Mouse (Mus musculus) embryonic facial prominence, embryonic 10.5 days (tissue): ENCODE measurements around the gene Tom1l2. TPM values are rescaled to one million over a fixed set of nuclear protein-coding genes. Genes with fewer than 3 reads are reported as not detected.

ENCODE experiments used
- DNase-seq: peaks from one replicate; pipeline ENCODE4 v3.0.0-alpha.2; 2017; ENCODE audit warnings: low spot score
- H3K27ac ChIP-seq: fragments of 300-500 bp; sonication (generic); replicated peaks from 2 replicates; pipeline ENCODE4 v1.5.1; 2016; ENCODE audit warnings: mild to moderate bottlenecking
- H3K27me3 ChIP-seq: fragments of 300-500 bp; sonication (generic); replicated peaks from 2 replicates; pipeline ENCODE4 v1.6.1; 2016; ENCODE audit warnings: low read depth, mild to moderate bottlenecking; ENCODE audit not compliant: poor library complexity, severe bottlenecking
- H3K36me3 ChIP-seq: fragments of 300-500 bp; sonication (generic); replicated peaks from 2 replicates; pipeline ENCODE4 v1.6.1; 2016; ENCODE audit warnings: mild to moderate bottlenecking, moderate library complexity
- H3K4me1 ChIP-seq: fragments of 300-500 bp; sonication (generic); 2 replicates; pipeline ENCODE4 v1.6.1; 2016
- H3K4me3 ChIP-seq: fragments of 300-500 bp; sonication (generic); 2 replicates; pipeline ENCODE4 v1.5.1; 2016; ENCODE audit warnings: mild to moderate bottlenecking, moderate library complexity
- H3K9me3 ChIP-seq: fragments of 300-500 bp; sonication (generic); 2 replicates; pipeline ENCODE4 v1.6.1; 2016; ENCODE audit warnings: mild to moderate bottlenecking
- WGBS: fragments of 180-500 bp; shearing (Covaris S2); methylation state at CpG from one replicate; pipeline ENCODE4 v1.1.7; 2016; 5-methylcytosine and 5-hydroxymethylcytosine counted together
- polyA plus RNA-seq: library from polyadenylated mRNA; unstranded; fragments of >200 nt; fragmentation: Nextera tagmentation; extraction: Ambion mirVana; gene quantifications from 2 replicates; pipeline ENCODE4 v1.2.1, GENCODE M21; 2016

Gene Tom1l2
- polyA plus RNA-seq, 1 experiment from 2014 or later = 20.4 TPM

- DNase-seq = peak; percentile 56
- Histone ChIP-seq H3K27ac (0 out of 2 replicates have a peak overlapping the region, but pooled peaks have one; percentile 69), H3K9me3 (no peaks in the 10 kb centered on the region), H3K27me3 (no peaks in the 10 kb centered on the region), H3K4me3 (no peak overlapping the region), H3K36me3 (peaks cover 14% of the 10 kb centered on the region), H3K4me1 (peaks cover 34% of the 10 kb centered on the region)
- 58% methylated on average over 6 of the region's 6 CpGs for WGBS
These were observed 101.6 kb downstream of the Tom1l2 start for GRCm38 (mm10) chr11:60250971-60251643.

- Histone ChIP-seq H3K27me3 (no peaks in the 10 kb centered on the region), H3K9me3 (no peaks in the 10 kb centered on the region), H3K27ac (no peak overlapping the region), H3K4me3 (no peak overlapping the region), H3K4me1 (peaks cover 41% of the 10 kb centered on the region), H3K36me3 (peaks cover 14% of the 10 kb centered on the region)
- 90% methylated on average over 2 of the region's 2 CpGs for WGBS
- DNase-seq = no peak
These were observed 102.8 kb downstream of the Tom1l2 start for GRCm38 (mm10) chr11:60249885-60250284.

- Histone ChIP-seq H3K36me3 (peaks cover 3% of the 10 kb centered on the region), H3K4me3 (no peak overlapping the region), H3K4me1 (peaks cover 41% of the 10 kb centered on the region), H3K9me3 (no peaks in the 10 kb centered on the region), H3K27ac (peak overlapping the region; percentile 20; the same call in 1 of the 2 replicates), H3K27me3 (no peaks in the 10 kb centered on the region)
- DNase-seq = no peak
- 56% methylated on average over 13 of the region's 13 CpGs for WGBS
These were observed 103.9 kb downstream of the Tom1l2 start for GRCm38 (mm10) chr11:60248596-60249404.

GRCm38 (mm10) chr11:60247753-60248550 is 104.8 kb downstream of the Tom1l2 start:
- no peaks in the 10 kb centered on the region for H3K27me3 ChIP-seq
- DNase-seq = no peak
- 51% methylated on average over 5 of the region's 5 CpGs for WGBS
- no peak overlapping the region for H3K27ac ChIP-seq
- no peaks in the 10 kb centered on the region for H3K9me3 ChIP-seq
- peaks cover 41% of the 10 kb centered on the region for H3K4me1 ChIP-seq
- no peak overlapping the region for H3K4me3 ChIP-seq
- H3K36me3 ChIP-seq = peaks cover 3% of the 10 kb centered on the region; the same call in 1 of the 2 replicates

GRCm38 (mm10) chr11:60246077-60246476 is 106.6 kb downstream of the Tom1l2 start:
- H3K27me3 ChIP-seq = no peaks in the 10 kb centered on the region
- H3K4me3 ChIP-seq = no peak overlapping the region
- H3K36me3 ChIP-seq = peaks cover 11% of the 10 kb centered on the region; the same call in 1 of the 2 replicates
- DNase-seq = no peak
- H3K9me3 ChIP-seq = no peaks in the 10 kb centered on the region
- peaks cover 30% of the 10 kb centered on the region for H3K4me1 ChIP-seq
- H3K27ac ChIP-seq = 0 out of 2 replicates have a peak overlapping the region, but pooled peaks have one; percentile 14

- 73% methylated on average over 11 of the region's 11 CpGs for WGBS
- H3K27me3 ChIP-seq = no peaks in the 10 kb centered on the region
- peaks cover 20% of the 10 kb centered on the region for H3K36me3 ChIP-seq
- H3K9me3 ChIP-seq = no peaks in the 10 kb centered on the region
- H3K4me1 ChIP-seq = peaks cover 30% of the 10 kb centered on the region
- DNase-seq = no peak
- H3K4me3 ChIP-seq = no peak overlapping the region
- no peak overlapping the region; the same call in 1 of the 2 replicates for H3K27ac ChIP-seq
These were observed 108.1 kb downstream of the Tom1l2 start for GRCm38 (mm10) chr11:60244503-60245143.

GRCm38 (mm10) chr11:60240509-60240908 is 112.2 kb downstream of the Tom1l2 start:
- DNase-seq = no peak
- Histone ChIP-seq H3K27me3 (no peaks in the 10 kb centered on the region), H3K4me3 (no peak overlapping the region), H3K4me1 (0 out of 2 replicates have a peak, but pooled peaks cover 6% of the 10 kb centered on the region), H3K9me3 (no peaks in the 10 kb centered on the region), H3K36me3 (peaks cover 23% of the 10 kb centered on the region), H3K27ac (no peak overlapping the region)
- WGBS = 91% methylated on average over 4 of the region's 4 CpGs

- no peaks in the 10 kb centered on the region for H3K27me3 ChIP-seq
- H3K9me3 ChIP-seq = no peaks in the 10 kb centered on the region
- H3K36me3 ChIP-seq = peaks cover 10% of the 10 kb centered on the region
- WGBS = 85% methylated on average over 5 of the region's 5 CpGs
- no peak overlapping the region for H3K27ac ChIP-seq
- no peak for DNase-seq
- H3K4me3 ChIP-seq = no peak overlapping the region
- H3K4me1 ChIP-seq = peaks cover 25% of the 10 kb centered on the region
These were observed 117.4 kb downstream of the Tom1l2 start for GRCm38 (mm10) chr11:60235351-60235750.

- no peak for DNase-seq
- Histone ChIP-seq H3K4me1 (peaks cover 46% of the 10 kb centered on the region), H3K9me3 (no peaks in the 10 kb centered on the region), H3K27ac (peak overlapping the region; percentile 12; the same call in 1 of the 2 replicates), H3K36me3 (peaks cover 7% of the 10 kb centered on the region; the same call in 1 of the 2 replicates), H3K4me3 (no peak overlapping the region), H3K27me3 (no peaks in the 10 kb centered on the region)
- 73% methylated on average over 8 of the region's 8 CpGs for WGBS
These were observed 119.5 kb downstream of the Tom1l2 start for GRCm38 (mm10) chr11:60233235-60233634.

- no peak for DNase-seq
- Histone ChIP-seq H3K27me3 (no peaks in the 10 kb centered on the region), H3K36me3 (peaks cover 7% of the 10 kb centered on the region; the same call in 1 of the 2 replicates), H3K9me3 (no peaks in the 10 kb centered on the region), H3K27ac (peak overlapping the region; percentile 58; the same call in 1 of the 2 replicates), H3K4me1 (peaks cover 49% of the 10 kb centered on the region), H3K4me3 (no peak overlapping the region)
- WGBS = 77% methylated on average over 14 of the region's 14 CpGs
These were observed 120.2 kb downstream of the Tom1l2 start for GRCm38 (mm10) chr11:60232441-60233058.

- Histone ChIP-seq H3K9me3 (no peaks in the 10 kb centered on the region), H3K4me3 (no peak overlapping the region), H3K36me3 (peaks cover 7% of the 10 kb centered on the region; the same call in 1 of the 2 replicates), H3K27ac (no peak overlapping the region), H3K4me1 (peaks cover 53% of the 10 kb centered on the region), H3K27me3 (no peaks in the 10 kb centered on the region)
- DNase-seq = no peak
- 56% methylated on average over 4 of the region's 4 CpGs for WGBS
These were observed 120.8 kb downstream of the Tom1l2 start for GRCm38 (mm10) chr11:60231951-60232350.
